Mouse (Mus musculus): ENCODE measurements around the gene Gm17359. TPM values are rescaled to one million over a fixed set of nuclear protein-coding genes. Genes with fewer than 3 reads are reported as not detected.
"Not testable (repeated sequence)": the region's sequence is repeated elsewhere in the genome, so short reads cannot be mapped to it uniquely, and the experiment has no call there.

The Gm17359 gene
- total RNA-seq, 2 experiments from 2014 or later = not detected

DNA sequence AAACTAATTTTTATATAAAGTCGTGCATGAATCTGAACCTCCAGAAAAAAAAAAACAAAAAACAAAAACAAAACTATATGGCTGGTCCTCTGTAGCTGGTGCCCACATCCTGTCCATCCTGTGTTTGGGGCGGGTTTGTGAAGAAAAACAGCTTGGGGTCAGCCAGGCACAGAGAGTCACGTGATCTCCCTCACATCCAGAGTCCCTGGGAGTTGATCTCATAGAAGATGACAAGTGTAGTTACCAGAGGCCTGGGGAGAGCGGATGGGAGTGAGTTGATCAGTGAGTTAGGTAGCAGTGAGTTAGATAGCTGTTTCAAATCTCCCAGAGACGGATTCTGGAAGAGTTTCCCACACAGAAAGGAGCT lies 74.2 kb downstream of the Gm17359 start:
- DNase-seq = no peak
- intact Hi-C loops (cut with DNase I) = no loop called here

DNA sequence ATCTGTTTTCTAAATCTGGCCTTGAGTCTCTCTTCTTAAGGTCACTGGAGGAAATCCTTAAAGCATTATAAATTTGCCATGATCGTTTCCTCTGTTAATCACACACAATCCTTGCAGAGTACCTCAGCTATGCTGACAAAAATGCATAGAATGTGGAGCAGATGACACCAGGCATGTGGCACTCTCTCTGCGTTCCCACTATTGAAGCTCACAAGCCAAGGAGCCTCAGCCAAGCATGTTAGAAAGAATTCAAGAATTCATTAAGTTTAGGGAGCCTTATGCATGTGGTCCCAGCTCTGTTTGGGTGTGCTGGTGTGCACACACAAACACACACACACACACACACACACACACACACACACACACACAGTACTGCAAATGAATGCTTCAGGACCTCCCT lies 75.2 kb downstream of the Gm17359 start:
- intact Hi-C loops (cut with DNase I) = no loop called here
- DNase-seq = no peak

DNA sequence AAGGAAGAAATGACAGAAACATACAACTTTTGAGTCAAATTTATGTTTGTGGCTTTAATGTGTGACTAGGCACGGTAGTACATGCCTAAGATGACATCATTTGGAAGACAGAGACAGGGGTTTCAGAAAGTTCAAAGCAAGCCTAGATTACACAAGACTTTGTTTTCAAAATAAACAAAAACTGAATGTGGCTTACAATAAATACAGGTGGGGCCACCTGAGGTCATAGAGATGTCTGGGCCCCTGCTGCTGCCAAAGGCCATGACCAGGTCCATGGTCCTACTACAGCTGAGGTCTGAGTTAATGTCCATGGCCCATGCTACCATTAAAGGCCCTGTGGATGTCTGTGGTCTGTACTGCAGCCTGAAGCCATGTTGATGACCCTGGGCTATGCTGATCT lies 77.0 kb downstream of the Gm17359 start:
- intact Hi-C loops (cut with DNase I) = no loop called here
- DNase-seq = no peak

DNA sequence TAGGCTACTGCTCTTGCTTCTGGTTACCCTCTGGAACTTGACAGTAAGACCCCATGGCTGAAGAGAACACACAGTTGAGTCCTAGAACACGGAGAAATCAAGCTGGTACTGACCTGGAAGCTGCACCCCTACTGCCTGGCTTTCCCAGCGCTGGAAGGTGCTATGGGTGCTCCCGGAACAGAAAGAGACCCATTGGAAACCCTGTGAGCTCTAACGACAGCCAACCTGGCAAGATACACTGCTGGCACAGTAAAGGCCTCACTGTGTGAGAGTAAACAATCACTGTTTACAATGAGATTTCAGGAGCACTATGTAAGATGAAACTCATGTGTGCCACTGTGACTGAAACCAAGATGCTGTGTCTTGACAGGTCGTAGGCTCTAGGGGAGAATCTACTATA lies 78.6 kb downstream of the Gm17359 start:
- DNase-seq = no peak
- intact Hi-C loops (cut with DNase I) = no loop called here

DNA sequence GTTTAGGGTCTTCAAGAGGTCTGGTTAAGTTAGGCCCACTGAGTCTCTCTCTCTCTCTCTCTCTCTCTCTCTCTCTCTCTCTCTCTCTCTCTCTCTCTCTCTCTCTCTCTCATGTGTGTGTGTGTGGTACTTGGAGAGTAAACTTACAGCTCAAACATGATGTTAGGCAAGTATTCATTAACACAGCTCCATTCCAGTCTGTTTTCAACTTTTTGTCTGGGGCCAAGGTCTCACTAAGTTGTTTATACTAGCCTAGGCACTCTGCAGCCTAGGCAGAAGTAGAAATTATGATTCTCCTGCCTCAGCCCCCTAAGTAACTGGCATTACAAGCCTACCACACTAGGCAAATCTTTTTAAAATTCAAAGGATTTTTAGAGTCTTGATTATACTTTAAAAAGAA lies 79.5 kb downstream of the Gm17359 start:
- no peak for DNase-seq
- intact Hi-C loops (cut with DNase I) = no loop called here

DNA sequence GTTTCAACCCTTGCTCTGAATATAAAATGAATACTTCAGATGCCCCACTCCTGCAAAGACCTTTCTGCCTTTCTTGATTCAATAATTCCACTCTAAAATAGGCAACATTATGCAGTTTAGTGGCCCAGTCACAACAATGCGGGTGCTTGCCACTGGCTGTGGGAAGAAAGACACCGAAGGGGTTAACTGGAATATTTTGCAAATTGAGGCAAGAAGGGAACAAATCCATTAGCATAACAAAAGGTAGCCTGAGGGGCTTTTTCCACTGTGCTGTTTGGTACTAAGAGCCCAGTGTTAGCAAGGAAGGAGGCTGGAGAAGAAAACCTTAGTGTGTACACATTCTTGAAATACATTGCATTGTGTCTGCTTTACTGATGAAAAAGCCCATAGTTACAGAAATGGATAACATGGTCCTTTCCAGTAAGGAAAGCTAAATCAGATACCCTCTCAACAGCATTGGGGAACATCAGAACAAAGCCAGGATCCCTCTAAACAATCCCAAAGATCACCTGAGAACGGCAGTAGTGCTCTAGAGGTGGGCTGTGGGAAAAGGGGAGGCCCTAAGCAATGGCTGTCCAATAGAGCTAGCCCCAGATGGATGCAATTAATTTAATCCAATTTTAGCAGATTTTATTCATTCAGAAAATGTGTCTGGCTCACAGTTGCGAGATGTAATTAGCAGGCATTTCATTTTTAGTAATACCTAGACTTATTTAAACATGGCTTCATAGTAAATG lies 80.7 kb downstream of the Gm17359 start:
- no peak for DNase-seq
- intact Hi-C loops (cut with DNase I) = no loop called here

DNA sequence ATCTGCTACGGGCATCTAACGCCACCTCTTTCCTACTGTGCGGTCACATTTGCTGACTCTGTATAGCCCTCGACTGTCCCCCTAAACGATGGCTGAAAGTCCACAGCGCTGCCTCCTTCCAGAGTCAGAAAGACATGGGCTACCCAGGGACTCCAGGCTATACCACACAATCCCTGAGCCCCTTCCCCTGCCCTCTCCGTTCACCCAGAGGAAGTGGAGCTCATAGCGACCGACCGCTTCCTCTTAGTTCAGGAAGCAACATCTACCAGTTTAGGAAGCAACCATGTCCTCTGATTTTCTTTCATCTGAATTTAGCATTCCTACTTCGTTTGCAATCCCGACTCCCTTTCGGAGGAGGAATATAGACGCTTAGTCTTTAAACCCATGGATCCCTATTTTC lies 82.5 kb downstream of the Gm17359 start:
- intact Hi-C loops (cut with DNase I) = no loop called here
- DNase-seq = no peak

DNA sequence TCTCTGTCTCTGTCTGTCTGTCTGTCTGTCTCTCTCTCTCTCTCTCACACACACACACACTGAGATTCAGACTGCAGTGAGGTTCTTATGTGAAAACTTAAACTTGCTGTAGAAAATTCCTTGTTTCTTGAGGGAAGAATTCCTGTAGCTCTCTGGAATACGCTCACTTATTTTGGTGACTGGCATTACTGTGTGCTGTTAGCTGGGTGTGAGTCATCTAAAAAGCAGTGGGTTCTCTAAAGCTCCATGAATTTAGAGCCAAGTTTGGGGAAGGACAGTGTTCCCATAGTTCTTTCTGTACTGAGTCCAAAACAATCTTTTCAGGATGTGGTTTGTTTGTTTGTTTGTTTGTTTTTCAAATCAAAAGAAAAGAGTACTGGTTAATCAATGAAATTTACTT lies 89.0 kb downstream of the Gm17359 start:
- no peak for DNase-seq
- intact Hi-C loops (cut with DNase I) = no loop called here

DNA sequence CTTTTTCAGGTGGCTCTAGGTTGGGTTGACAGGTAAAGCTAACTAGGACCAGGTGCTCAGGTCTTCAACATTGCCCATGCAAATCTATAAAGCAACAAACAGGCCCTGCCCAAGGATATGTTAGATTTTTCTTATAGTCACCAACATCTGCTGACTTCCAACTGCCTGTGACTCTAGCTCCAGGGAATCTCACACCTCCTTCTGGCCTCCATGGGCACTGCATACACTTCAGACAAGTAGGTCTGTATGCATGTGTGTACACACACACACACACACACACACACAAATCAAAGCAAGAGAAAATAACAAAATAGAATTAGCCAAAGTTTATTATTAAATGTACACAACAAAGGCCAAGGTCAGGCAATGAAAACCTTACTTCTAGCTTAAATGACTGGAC lies 97.1 kb downstream of the Gm17359 start:
- DNase-seq = no peak
- intact Hi-C loops (cut with DNase I) = no loop called here

DNA sequence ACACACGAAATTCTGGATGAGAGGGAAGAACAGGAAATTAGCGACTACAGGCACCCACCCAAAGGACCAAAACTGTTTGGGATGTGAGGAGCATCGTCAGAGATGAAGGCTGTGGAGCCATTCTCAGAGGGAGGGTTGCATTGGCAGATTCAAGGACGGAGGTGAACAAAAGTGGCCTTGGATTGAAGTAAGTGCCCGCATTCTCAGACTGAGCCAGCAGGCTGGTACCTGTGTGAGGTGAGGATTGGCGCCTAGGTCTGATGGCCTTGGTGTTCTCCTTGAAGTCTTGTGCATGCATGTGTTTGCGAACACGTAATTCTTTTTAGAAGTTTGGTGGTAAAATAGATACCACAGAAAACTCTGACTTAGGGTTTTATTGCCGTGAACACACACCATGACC lies 98.0 kb downstream of the Gm17359 start:
- intact Hi-C loops (cut with DNase I) = no loop called here
- DNase-seq = no peak

DNA sequence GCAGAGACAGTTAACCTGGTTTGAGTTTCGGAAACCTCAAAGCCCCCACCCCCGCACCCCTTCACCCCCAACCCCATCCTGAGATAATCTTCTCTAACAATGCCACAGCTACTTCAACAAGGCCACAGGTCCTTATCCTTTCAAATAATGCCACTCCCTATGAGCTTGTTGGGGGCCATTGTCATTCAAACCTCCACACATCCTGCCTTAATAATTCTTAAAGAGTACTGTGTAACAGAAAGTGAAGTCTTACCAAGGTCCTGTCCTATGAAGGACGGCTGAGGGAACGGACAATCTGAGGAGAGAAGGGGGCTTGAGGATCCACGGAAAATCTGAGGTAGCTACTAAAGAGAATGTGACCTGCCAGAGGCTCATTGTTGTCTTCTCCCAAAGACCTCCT lies 98.5 kb downstream of the Gm17359 start:
- intact Hi-C loops (cut with DNase I) = loop anchor here (5.0 kb wide), 1 partner anchor 143 kb away; no protein-coding TSS in a partner anchor
- no peak for DNase-seq

DNA sequence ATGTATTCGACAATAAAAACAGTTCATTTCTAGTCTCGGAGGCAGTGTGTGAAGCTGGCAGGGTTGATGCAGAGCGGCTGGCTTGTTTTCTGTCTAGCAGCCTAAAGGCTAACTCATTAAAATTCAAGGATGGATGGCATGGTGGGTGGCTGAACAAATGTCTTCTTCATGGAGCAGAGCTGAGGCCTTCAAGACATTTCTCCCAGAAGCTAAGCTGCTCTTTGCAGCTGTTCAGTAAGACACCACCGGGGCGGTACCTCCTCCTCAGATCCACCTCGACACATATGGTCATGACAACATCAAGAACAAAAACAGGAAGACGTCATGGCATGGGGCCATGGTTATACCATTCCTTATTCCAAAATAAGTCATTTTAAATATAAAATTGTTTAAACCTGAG lies 99.7 kb downstream of the Gm17359 start:
- intact Hi-C loops (cut with DNase I) = loop anchor here (5.0 kb wide), 1 partner anchor 144 kb away; no protein-coding TSS in a partner anchor
- no peak for DNase-seq

DNA sequence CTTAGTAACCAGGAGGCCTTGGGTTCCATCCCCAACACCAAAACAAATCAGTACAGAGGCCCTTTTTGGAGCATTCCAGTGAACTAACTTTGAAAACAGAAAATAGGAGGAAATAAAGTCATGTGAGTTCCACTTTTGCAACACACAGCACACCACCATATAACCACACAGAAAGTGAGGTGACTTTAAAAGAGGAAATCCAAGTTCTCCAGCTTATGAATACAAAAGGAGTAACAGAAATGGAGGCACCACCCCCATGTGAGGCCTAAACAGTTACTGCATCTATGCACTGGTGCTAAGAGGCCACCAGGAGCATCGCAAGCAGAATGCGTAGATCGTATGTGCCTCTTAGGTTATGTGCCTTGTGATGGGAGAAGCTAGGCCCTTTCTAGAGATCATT lies 101.8 kb downstream of the Gm17359 start:
- intact Hi-C loops (cut with DNase I) = loop anchor here (5.0 kb wide), 1 partner anchor 146 kb away; no protein-coding TSS in a partner anchor
- DNase-seq = no peak

DNA sequence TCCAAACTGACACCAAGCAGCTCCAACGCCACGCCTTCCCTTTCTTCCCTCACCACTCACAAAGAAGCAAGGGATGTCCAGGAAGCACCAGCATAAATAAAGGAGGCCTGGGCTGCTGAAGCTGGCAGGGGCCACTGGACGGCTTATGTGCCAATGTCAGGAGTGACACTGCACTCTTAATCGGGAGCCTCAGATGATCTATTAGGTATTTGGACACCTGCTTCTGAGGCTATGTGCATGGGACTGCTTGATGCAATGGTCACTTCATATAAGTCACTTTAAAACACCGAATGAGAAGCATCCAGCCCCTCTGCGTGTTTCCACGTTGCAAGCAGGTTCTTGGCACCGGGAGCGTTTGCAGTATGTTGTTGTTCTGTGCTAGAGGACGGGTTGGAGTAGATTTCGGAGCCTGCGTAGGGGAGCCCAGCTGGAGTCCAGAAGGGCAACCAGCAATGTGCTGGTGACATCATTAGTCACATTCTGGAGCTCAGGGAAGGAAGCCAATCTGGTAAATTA lies 104.6 kb downstream of the Gm17359 start:
- no peak for DNase-seq

DNA sequence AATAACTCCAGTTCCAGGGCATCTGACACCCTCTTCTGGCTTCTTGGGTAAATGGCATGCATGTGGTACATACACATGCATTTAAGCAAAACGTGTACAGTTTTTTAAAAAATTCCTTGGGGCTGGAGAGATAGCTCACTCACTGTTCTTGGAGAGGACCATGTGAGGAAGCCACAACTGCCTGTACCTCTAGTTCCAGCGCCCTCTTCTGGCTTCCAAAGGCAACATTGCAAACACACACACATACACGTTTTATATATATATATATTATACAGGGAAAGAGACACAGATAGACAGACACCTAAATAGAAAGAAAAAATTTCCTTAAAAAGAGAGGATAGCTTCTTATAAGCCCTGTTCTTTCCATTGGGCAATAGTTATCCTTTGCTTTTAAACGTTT lies 107.4 kb downstream of the Gm17359 start:
- intact Hi-C loops (cut with DNase I) = loop anchor here (5.0 kb wide), 1 partner anchor 242 kb away; no protein-coding TSS in a partner anchor
- no peak for DNase-seq

More for the DNA sequence above, 104.6 kb downstream of the Gm17359 start:
- intact Hi-C loops (cut with DNase I) = loop anchor here (5.0 kb wide), 1 partner anchor 239 kb away; no protein-coding TSS in a partner anchor

DNA sequence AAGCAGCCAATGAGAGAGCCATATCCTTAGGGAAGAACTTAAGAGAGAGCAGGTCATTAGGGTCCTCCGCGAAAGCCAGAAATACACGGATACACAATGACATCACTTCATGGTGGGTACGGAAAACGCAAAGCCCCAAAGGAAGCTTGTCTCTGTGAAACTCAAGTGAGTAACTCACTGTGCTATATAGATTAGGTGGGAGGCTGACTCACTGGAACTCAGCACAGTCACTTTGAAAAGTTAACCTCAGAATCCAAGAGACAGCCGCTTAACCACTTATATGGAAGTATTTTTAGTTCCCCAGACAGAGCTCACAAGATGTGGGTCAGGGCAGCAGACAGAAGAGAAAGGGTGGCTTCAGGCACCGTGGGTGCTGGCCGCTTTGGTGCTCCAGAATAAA lies 108.6 kb downstream of the Gm17359 start:
- no peak for DNase-seq
- intact Hi-C loops (cut with DNase I) = loop anchor here (5.0 kb wide), 1 partner anchor 223 kb away; no protein-coding TSS in a partner anchor

DNA sequence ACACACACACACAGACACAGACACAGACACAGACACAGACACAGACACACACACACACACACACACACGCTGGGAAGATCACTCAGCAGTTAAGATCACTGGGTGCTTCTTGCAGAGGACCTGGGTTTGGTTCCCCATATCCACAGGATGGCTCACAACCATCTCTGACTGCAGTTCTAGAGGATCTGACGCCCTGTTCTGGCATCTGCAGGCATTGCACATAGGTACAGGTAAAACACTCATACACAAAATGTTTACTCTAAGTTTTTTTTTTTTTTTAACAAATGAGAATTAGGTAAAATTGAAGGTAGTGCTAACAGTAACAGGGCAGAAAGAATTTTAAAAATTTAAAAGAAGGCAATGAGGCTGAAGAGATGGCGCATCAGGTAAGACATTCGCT lies 109.7 kb downstream of the Gm17359 start:
- DNase-seq = no peak
- intact Hi-C loops (cut with DNase I) = loop anchor here (5.0 kb wide), 1 partner anchor 224 kb away; no protein-coding TSS in a partner anchor

DNA sequence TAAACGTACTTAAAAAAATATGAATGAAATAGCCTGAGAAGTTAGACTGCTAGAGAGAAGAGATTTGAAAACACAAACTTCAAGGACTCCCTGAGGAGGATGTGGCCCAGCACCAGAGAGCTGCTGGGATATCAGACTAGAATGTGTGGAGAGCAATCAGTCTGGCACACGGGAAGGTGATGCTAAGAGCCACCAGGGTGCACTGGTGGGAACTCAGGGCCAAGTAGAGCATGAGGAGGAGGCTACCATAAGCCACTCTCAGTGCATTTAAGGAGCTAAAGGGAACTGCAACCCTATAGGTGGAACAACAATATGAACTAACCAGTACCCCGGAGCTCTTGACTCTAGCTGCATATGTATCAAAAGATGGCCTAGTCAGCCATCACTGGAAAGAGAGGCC lies 110.2 kb downstream of the Gm17359 start:
- intact Hi-C loops (cut with DNase I) = loop anchor here (5.0 kb wide), 1 partner anchor 224 kb away; no protein-coding TSS in a partner anchor
- DNase-seq = not testable (repeated sequence)

DNA sequence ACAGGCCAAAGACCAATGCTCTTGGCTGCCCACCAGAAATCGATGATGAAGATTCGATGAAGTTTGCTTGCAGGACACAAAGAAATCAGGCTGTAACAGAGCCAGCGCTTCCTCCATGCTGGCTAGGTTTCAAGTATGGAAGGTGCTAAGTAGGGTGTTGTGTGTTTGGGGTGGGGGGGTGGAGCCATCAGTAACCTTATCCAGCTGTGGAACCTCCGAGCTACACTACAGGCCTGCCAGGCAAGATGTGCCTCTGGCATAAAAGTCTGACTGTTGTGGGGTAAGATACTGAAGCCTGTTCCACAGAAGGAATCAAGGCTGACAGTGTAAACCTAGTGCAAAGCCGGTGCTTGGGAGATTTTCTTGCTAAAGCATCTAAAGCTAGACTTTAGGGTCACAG lies 112.0 kb downstream of the Gm17359 start:
- intact Hi-C loops (cut with DNase I) = loop anchor here (5.0 kb wide), 1 partner anchor 226 kb away; no protein-coding TSS in a partner anchor
- no peak for DNase-seq

DNA sequence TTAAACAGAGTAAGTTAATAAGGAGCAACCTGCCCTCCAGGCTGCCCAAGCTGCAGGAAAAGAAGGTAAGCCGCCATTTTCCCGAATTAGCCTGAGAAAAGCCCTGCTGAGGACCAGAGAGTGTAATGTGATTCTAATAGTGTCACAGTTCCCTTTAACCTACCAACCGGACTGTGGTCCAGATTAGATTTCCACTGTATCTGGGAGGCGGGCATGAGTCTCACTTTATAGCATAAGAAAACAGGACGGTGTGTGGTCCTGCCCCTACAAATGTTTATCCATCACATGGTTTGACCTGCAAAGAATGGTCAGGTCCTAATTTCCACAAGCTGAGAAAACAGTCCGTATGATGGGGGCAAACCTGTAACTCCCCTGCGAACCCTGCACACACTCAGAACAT lies 112.9 kb downstream of the Gm17359 start:
- DNase-seq = no peak
- intact Hi-C loops (cut with DNase I) = loop anchor here (5.0 kb wide), 1 partner anchor 227 kb away; no protein-coding TSS in a partner anchor

DNA sequence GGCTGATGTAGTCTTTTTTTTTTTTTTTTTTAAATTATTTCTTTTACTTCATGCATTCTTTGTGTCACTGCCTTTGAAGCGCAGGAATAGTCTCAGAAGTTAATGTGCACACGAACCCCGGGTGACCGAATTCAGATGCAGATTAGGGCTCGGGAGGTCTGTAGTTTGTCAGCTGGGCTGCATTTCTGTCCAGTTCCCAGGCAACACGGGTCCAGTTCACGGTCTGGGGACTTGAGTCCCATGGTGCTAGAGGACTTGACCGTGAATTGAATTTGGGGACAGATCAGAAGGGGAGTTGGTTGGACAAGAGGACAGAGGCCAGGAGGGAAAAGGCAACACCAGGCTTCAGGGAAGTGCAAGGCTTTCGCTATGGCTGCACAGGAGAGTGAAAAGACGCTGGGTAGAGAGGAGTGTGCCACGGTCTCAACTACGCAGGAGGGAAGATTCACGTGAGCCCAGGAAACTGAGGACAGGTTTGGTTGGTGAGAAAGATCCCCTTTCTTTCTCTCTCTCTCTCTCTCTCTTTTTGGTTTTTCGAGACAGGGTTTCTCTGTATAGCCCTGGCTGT lies 116.3 kb downstream of the Gm17359 start:
- intact Hi-C loops (cut with DNase I) = loop anchor here (1.0 kb wide), 1 partner anchor 152 kb away; no protein-coding TSS in a partner anchor
- no peak for DNase-seq

DNA sequence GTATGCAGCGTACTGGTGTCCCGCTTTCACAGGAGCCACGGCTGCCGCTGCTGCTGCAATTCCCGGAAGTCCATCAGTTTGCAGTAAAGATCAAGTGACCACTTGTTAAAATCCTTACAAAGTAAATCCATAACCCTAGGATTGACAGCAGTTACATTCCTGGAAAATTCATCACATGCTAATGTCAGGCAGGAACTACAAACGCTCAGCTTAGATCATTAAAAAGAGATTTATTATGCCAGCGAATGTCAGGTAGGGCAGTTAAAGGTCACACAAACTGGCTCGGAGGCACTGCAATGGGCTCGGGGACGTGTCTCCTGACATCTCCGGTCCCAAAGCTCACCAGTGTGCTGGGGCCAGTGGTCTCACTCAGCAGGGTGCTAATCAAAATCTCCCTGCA lies 119.3 kb downstream of the Gm17359 start:
- no peak for DNase-seq
- intact Hi-C loops (cut with DNase I) = no loop called here
